Mouse (Mus musculus) frontal cortex, postnatal 14 days (tissue): ENCODE measurements around the gene Magea10.

Experiments used
- DNase-seq, 2 experiments: peaks; one replicate each; pipeline ENCODE4 v3.0.0; 2022; ENCODE audit warnings: low spot score in 2 of 2

The Magea10 gene

GRCm38 (mm10) chrX:72386758-72387157 is at the start of gene Magea10:
Gene Magea10, minus strand, starts transcription at chrX:72386858.
- no peak for DNase-seq

- DNase-seq: no peak
Observed at GRCm38 (mm10) chrX:72381972-72382371, 4.7 kb downstream of the Magea10 start.
